Mouse (Mus musculus) heart, embryonic 14.5 days (tissue): ENCODE results near the gene Ip6k3. TPM values are rescaled to one million over a fixed set of nuclear protein-coding genes. Genes with fewer than 3 reads are reported as not detected.

Experiments
- ATAC-seq: fragments of 200-750 bp; cut with Nextera tagmentation; 2 replicates; pipeline ENCODE4 v1.8.0; 2017; ENCODE audit warnings: low read depth, moderate TSS enrichment; ENCODE audit not compliant: insufficient number of reproducible peaks, insufficient read depth, low FRiP score
- H3K27ac ChIP-seq, 2 experiments: fragments of 200-500 bp in 1 of 2; fragments of 300-500 bp in 1 of 2; sonication (generic) in 1 of 2; replicated peaks in 1 of 2; 2 replicates each; pipeline ENCODE4 v1.5.1; 2012 to 2014; ENCODE audit warnings: low read depth in 2 of 2, low read length in 2 of 2, control low read depth in 1 of 2, mild to moderate bottlenecking in 1 of 2, mixed read lengths in 1 of 2; ENCODE audit not compliant: control insufficient read depth in 1 of 2, insufficient read depth in 1 of 2
- H3K27me3 ChIP-seq: fragments of 300-500 bp; sonication (generic); 2 replicates; pipeline ENCODE4 v1.6.1; 2014; ENCODE audit warnings: mild to moderate bottlenecking, low read length, control low read depth; ENCODE audit not compliant: control insufficient read depth, insufficient read depth
- H3K36me3 ChIP-seq: fragments of 300-500 bp; sonication (generic); 2 replicates; pipeline ENCODE4 v1.6.1; 2014; ENCODE audit warnings: mild to moderate bottlenecking, control low read depth, low read length, mixed read lengths; ENCODE audit not compliant: control insufficient read depth, insufficient read depth
- H3K4me1 ChIP-seq, 2 experiments: fragments of 200-500 bp in 1 of 2; fragments of 300-500 bp in 1 of 2; sonication (generic) in 1 of 2; 2 replicates each; pipeline ENCODE4 v1.6.1; 2012 to 2014; ENCODE audit warnings: low read length in 2 of 2, control low read depth in 1 of 2, mixed read lengths in 1 of 2; ENCODE audit not compliant: control insufficient read depth in 2 of 2, insufficient read depth in 2 of 2
- H3K4me2 ChIP-seq: fragments of 300-500 bp; sonication (generic); 2 replicates; pipeline ENCODE4 v1.6.1; 2014; ENCODE audit warnings: mild to moderate bottlenecking, low read length
- H3K4me3 ChIP-seq, 2 experiments: fragments of 200-500 bp in 1 of 2; fragments of 300-500 bp in 1 of 2; sonication (generic) in 1 of 2; 2 replicates each; pipeline ENCODE4 v1.5.1; 2012 to 2014; ENCODE audit warnings: low read length in 2 of 2, mild to moderate bottlenecking in 2 of 2, control low read depth in 1 of 2, low read depth in 1 of 2, moderate library complexity in 1 of 2; ENCODE audit not compliant: control insufficient read depth in 1 of 2, insufficient read depth in 1 of 2
- H3K9ac ChIP-seq: fragments of 300-500 bp; sonication (generic); 2 replicates; pipeline ENCODE4 v1.6.1; 2014; ENCODE audit warnings: mild to moderate bottlenecking, low read length
- H3K9me3 ChIP-seq: fragments of 300-500 bp; sonication (generic); 2 replicates; pipeline ENCODE4 v1.6.1; 2016; ENCODE audit warnings: low read length, control low read depth; ENCODE audit not compliant: control insufficient read depth
- WGBS: fragments of 180-500 bp; shearing (Covaris S2); extraction: QIAGEN DNeasy Blood & Tissue Kit; methylation state at CpG from one replicate; pipeline ENCODE4 v1.1.7; 2014; 5-methylcytosine and 5-hydroxymethylcytosine counted together
- polyA plus RNA-seq: library from polyadenylated mRNA; unstranded; fragments of >200 nt; fragmentation: Nextera tagmentation; extraction: Ambion mirVana; gene quantifications from 2 replicates; pipeline ENCODE4 v1.2.1, GENCODE M21; 2014

Ip6k3 gene
- polyA plus RNA-seq, 1 experiment from 2014 or later, result 0.22 TPM

GRCm38 (mm10) chr17:27181666-27182065 is 14.1 kb upstream of the Ip6k3 start:
- no peak overlapping the region for H3K9ac ChIP-seq
- H3K4me1 ChIP-seq, result no peaks in the 10 kb centered on the region
- H3K27ac ChIP-seq, result no peak overlapping the region
- no peaks in the 10 kb centered on the region for H3K9me3 ChIP-seq
- no peak for ATAC-seq
- no peak overlapping the region for H3K4me3 ChIP-seq
- no peaks in the 10 kb centered on the region for H3K27me3 ChIP-seq
- 22% methylated on average over 3 of the region's 3 CpGs for WGBS
- H3K4me2 ChIP-seq, result no peak overlapping the region
- no peaks in the 10 kb centered on the region for H3K36me3 ChIP-seq

- no peak for ATAC-seq
- Histone ChIP-seq H3K4me1 (peaks cover 0 to 3% of the 10 kb centered on the region in 2 experiments; a peak in 1 of 4 replicates), H3K9me3 (no peaks in the 10 kb centered on the region), H3K36me3 (no peaks in the 10 kb centered on the region), H3K4me3 (no peak overlapping the region), H3K9ac (no peak overlapping the region), H3K4me2 (no peak overlapping the region), H3K27me3 (no peaks in the 10 kb centered on the region), H3K27ac (no peak overlapping the region)
- 57% methylated on average over 12 of the region's 12 CpGs for WGBS
Measured at GRCm38 (mm10) chr17:27179681-27180280, 12.2 kb upstream of the Ip6k3 start.

GRCm38 (mm10) chr17:27178427-27179177 is 11.0 kb upstream of the Ip6k3 start:
- Histone ChIP-seq H3K27me3 (no peaks in the 10 kb centered on the region), H3K9ac (no peak overlapping the region), H3K36me3 (no peaks in the 10 kb centered on the region), H3K4me3 (no peak overlapping the region), H3K9me3 (no peaks in the 10 kb centered on the region), H3K27ac (no peak overlapping the region), H3K4me1 (peaks cover 0 to 3% of the 10 kb centered on the region in 2 experiments; a peak in 1 of 4 replicates), H3K4me2 (no peak overlapping the region)
- WGBS, result 85% methylated on average over 17 of the region's 17 CpGs
- ATAC-seq, result no peak

GRCm38 (mm10) chr17:27178019-27178418 is 10.4 kb upstream of the Ip6k3 start:
- Histone ChIP-seq H3K27ac (no peak overlapping the region), H3K4me1 (peaks cover 0 to 3% of the 10 kb centered on the region in 2 experiments; a peak in 1 of 4 replicates), H3K27me3 (no peaks in the 10 kb centered on the region), H3K4me2 (no peak overlapping the region), H3K36me3 (no peaks in the 10 kb centered on the region), H3K9me3 (no peaks in the 10 kb centered on the region), H3K4me3 (no peak overlapping the region), H3K9ac (no peak overlapping the region)
- no peak for ATAC-seq
- whole genome bisulfite sequencing, result 90% methylated on average over 9 of the region's 9 CpGs

- Histone ChIP-seq H3K9ac (no peak overlapping the region), H3K27ac (no peak overlapping the region), H3K4me3 (no peak overlapping the region), H3K9me3 (no peaks in the 10 kb centered on the region), H3K36me3 (no peaks in the 10 kb centered on the region), H3K4me2 (no peak overlapping the region), H3K4me1 (peaks cover 0 to 3% of the 10 kb centered on the region in 2 experiments; a peak in 1 of 4 replicates), H3K27me3 (no peaks in the 10 kb centered on the region)
- WGBS, result 85% methylated on average over 4 of the region's 4 CpGs
- no peak for ATAC-seq
Measured at GRCm38 (mm10) chr17:27176754-27177153, 9.2 kb upstream of the Ip6k3 start.

- Histone ChIP-seq H3K36me3 (no peaks in the 10 kb centered on the region), H3K4me1 (peaks cover 0 to 3% of the 10 kb centered on the region in 2 experiments; a peak in 1 of 4 replicates), H3K27me3 (no peaks in the 10 kb centered on the region), H3K4me3 (no peak overlapping the region), H3K4me2 (no peak overlapping the region), H3K9ac (no peak overlapping the region), H3K27ac (no peak overlapping the region), H3K9me3 (no peaks in the 10 kb centered on the region)
- no peak for ATAC-seq
- 51% methylated on average over 3 of the region's 3 CpGs for WGBS
Measured at GRCm38 (mm10) chr17:27176287-27176686, 8.7 kb upstream of the Ip6k3 start.

- H3K9me3 ChIP-seq, result no peaks in the 10 kb centered on the region
Measured at GRCm38 (mm10) chr17:27175196-27175874, 7.7 kb upstream of the Ip6k3 start.

More at GRCm38 (mm10) chr17:27175196-27175874, 7.7 kb upstream of the Ip6k3 start:
- no peak; the same call in 1 of the 2 replicates for ATAC-seq
- Histone ChIP-seq H3K27ac (no peak overlapping the region), H3K36me3 (no peaks in the 10 kb centered on the region), H3K4me3 (no peak overlapping the region), H3K27me3 (no peaks in the 10 kb centered on the region), H3K4me2 (no peak overlapping the region), H3K4me1 (peaks cover 0 to 3% of the 10 kb centered on the region in 2 experiments; a peak in 1 of 4 replicates), H3K9ac (no peak overlapping the region)
- WGBS, result 50% methylated on average over 14 of the region's 14 CpGs
